Mouse (Mus musculus) left cerebral cortex, postnatal 14 days (tissue): ENCODE measurements around the gene Eml2. TPM values are rescaled to one million over a fixed set of nuclear protein-coding genes. Genes with fewer than 3 reads are reported as not detected.

Source experiments
- DNase-seq, 2 experiments: peaks; one replicate each; pipeline ENCODE4 v3.0.0; 2021 to 2022; ENCODE audit warnings: low spot score in 2 of 2, mixed read lengths in 1 of 2
- intact Hi-C: fragments of 180-260 bp; cut with DNase I; formaldehyde crosslinking; loops from one replicate; pipeline ENCODE4 v1.15.1; 2025
- total RNA-seq, 2 experiments: library from RNA; stranded (reverse); gene quantifications; 2 replicates each; pipeline ENCODE4 v1.2.3; 2021

Eml2 gene
- total RNA-seq, 2 experiments from 2014 or later, result 167 to 183 TPM

DNA sequence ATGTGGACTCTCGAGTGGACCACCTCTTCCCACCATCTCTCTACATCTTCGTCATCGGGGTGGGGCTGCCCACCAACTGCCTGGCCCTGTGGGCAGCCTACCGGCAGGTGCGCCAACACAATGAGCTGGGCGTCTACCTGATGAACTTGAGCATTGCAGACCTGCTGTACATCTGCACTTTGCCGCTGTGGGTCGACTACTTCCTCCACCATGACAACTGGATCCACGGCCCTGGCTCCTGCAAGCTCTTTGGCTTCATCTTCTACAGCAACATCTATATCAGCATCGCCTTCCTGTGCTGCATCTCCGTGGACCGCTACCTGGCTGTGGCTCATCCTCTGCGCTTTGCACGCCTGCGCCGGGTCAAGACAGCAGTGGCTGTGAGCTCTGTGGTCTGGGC, 46.0 kb downstream of the Eml2 start:
- intact Hi-C loops, result no loop called here
- DNase-seq, result no peak

DNA sequence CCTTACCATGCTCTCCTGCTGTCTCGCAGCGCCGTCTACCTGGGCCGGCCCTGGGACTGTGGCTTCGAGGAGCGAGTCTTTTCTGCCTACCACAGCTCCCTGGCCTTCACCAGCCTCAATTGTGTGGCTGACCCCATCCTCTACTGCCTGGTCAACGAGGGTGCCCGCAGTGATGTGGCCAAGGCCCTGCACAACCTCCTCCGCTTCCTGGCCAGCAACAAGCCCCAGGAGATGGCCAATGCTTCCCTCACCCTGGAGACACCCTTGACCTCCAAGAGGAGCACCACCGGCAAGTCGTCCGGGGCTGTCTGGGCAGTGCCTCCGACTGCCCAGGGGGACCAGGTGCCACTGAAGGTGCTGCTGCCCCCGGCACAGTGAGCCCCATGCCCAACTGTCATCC, 46.7 kb downstream of the Eml2 start:
- no peak for DNase-seq
- intact Hi-C loops, result no loop called here

DNA sequence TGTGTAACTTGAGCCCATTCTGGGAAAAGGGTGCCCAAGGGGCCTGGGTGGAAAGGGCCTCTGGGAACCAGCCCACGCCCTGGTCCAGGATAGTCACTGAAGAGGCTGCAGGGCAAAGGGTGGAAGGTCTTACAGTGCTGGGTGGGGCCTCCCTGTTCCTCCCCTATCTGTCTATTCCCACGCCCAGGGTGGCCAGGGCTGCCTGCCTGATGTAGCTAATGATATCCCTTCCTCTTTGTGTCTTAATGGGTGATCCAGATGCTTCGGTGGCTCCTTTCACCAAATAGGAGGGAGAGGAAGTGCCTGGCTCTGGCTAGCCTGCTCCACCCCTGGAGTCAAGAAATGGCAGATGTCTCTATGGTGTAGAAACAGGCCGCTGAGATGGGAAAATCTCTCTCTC, 48.7 kb downstream of the Eml2 start:
- DNase-seq, result no peak
- intact Hi-C loops, result no loop called here

DNA sequence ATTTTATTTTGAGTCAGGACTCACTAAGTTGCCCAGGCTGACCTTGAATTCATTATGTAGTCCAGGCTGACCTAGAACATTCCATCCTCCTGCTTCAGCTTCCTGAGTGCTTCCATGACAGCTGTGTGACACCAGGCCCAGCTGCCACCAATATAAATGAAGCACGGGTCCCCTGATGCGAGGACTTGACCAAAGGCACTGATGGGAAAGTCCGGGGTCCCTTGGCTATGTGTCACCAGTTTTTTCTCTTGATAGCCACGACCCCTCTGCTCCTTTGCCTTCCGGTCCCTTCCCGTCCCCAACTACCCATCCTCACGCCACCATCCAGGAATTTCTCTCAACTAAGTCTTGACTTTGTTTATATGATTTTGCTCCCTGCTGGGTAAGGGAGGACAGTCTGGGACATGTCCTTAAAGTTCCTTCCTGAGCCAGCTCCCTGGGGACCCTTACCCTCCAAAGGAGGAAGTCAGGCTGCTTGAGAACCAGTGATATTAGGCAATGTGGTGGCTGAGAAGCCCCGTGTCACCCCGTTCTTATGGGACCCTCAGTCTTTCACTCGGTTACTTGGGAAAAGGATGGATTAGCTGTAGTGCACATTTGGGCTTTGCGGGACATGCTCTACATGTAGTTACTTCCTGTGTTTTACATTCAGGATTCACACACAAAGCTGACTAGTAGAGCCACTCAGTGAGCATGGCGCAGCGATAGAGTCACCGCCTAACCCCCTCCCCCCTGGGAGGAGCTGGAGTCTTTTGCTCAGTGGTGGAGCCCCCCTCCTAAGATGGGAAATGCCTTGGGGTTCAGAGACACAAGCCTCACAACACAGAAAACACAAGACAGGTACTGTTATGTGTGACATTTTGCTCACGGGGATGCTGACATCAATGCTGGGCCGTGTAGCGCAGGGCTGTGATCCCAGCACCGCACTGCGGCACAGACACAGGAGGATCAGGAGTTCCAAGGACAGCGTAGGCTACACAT, 50.9 kb downstream of the Eml2 start:
- intact Hi-C loops, result no loop called here
- peak; percentile 48 to 65 for DNase-seq

DNA sequence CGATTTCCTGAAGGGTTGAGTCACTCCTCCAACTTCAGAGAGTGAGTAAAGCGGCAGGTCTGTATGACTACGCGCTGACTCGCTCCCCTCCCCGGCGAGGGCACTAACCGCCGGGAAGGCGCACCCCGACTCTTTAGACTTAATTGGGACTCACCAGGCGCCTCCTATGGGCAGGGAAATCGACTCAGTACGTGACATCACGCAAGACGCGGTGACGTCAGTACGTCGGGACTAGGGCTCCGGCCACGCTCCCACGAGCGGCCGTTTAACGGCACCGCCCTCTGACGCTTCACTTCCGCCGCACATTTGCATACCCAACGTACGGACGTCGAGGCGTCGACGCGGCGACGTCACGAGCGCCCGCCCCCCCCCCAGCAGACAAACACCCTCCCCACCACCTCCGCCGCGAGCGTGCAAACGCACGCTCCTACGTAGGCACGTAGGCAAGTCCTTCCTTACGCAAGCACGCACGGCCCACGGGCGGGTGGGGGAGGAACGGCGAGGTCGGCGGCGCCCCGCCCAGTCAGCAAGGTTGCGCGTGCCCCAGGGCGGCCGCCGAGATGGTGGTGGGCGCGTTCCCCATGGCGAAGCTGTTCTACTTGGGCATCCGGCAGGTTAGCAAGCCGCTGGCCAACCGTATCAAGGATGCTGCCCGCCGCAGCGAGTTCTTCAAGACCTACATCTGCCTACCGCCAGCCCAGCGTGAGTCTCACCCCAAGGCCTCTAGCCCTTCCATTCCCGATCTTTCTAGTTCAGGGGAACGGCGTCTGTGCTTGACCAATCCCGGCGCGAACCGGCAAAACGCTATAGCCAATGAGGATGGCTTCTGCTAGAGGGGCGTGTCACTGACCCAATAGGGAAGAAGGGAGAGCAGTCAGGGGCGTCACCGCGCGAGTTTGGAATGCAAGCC, 51.9 kb downstream of the Eml2 start, which contains the start of gene Opa3:
Gene Opa3, plus strand, starts transcription at position 452 of the 910 bp plus-strand sequence.
- intact Hi-C loops, result no loop called here
- peak; percentile 99 to 100 for DNase-seq

DNA sequence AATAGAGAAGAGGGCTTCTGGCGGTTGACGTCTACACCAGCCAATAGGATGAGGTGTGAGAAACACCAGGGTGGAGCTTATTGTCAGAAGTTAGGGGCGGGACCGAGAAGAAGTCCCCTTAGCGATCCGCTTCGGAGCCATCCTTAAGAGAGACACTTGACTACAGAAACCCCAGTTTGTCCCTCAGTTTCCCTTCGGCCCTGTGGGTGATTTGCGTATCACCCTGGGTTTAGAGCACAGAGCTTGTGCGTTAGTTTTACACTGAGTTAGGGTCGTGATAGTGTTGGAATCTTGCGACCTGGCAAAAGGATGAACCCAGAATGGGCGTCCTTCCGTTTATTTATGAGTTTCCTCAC, 52.5 kb downstream of the Eml2 start:
- DNase-seq, result no peak
- intact Hi-C loops, result no loop called here

DNA sequence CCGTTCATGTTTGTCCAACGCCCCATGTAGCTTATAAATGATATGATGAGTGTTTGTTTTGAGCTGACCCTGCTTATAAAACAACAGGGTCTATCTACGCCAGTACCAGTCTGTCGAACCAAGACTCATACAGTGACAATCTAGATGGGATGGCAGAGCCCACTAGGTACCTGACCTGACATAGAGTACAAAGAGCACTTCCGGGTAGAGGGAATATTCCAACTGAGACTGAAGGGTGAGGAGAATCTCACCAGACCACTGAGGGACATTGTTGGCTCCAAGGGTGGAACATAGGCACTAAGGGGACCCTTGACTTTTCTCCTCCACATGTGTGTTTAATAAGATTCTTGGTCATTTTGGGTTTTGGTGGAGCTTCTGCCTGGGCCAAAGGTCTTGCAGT, 53.2 kb downstream of the Eml2 start:
- DNase-seq, result no peak
- intact Hi-C loops, result no loop called here

DNA sequence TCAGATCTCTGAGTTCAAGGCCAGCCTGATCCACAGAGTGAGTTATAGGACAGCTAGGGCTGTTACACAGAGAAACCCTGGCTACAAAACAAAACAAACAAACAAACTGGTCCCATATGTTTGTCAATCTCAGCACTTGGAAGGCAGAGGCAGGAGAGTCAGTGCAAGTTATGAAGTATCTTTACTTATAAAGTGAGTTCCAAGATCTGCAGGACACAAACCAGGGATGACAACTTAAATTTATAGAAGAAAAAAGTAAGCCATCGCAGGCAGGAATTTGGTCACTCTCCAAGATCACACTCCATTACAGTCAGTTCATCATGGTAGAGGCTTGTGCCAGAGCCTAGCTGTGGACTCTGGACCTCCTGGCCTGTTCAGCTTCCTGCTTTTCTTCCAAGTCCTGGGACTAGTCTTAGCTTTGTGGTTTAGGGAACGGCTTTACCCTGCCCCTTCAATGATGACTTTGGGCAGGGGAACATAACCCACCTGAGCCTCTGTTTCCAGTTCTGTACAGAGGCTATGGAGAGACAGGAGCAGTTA, 53.9 kb downstream of the Eml2 start:
- intact Hi-C loops, result no loop called here
- no peak for DNase-seq

DNA sequence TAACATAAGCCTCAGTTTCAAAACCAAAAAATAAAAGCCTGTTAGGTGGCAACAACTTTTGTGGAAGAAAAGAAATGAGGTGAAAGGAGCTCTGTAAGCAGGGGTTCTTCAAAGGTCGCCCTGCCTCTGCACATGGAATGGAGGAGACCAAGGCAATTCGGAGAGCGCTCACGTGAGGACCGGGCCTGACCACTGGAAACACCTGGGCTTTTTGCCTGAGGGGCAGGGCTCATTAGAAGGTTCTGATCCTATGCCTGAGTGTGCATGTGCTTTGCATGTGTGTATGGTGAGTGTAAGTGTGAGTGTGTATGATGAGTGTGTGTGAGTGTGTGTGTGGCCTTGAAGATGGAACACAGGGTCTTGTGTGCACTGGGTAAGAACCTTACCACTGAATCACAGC, 54.7 kb downstream of the Eml2 start:
- DNase-seq, result no peak
- intact Hi-C loops, result no loop called here

DNA sequence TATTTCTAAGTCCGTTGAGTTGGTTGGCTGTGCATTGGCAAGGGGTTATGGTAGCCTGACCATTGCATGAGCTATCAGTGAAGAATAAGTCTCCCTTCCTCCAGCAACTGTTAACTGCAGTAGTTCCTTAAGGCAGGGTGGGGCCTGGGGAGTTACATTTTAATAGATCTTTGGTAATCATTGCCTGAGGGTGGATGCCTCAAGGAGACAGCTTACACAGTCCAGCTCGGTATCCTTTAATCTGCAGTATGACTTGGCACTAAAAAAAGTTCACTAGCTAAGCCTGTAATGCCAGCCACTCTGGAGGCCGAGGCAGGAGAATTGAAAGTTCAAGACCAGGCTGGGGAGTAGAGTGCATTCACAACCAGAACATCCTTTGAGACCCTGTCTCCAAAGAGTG, 55.6 kb downstream of the Eml2 start:
- DNase-seq, result no peak
- intact Hi-C loops, result no loop called here

DNA sequence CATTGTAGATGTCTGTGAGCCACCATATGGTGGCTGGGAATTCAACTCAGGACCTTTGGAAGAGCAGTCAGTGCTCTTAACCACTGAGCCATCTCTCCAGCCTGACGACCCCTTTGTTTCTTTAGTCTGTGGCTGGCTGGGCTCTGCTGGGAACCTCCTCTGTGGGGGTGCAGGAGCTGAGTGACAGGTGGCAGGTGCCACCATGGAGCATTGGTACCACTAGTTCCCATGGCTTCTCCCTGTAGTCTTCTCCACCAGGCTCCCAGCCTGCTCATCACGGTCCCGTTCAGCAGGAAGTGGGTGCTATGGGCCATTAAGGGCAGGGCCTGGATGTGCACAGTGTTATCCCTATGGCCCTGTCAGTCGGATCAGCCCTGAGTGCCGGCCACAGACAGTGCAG, 58.4 kb downstream of the Eml2 start:
- intact Hi-C loops, result loop anchor here (5.0 kb wide), 2 partner anchors 63 to 113 kb away; no protein-coding TSS in a partner anchor
- DNase-seq, result no peak

DNA sequence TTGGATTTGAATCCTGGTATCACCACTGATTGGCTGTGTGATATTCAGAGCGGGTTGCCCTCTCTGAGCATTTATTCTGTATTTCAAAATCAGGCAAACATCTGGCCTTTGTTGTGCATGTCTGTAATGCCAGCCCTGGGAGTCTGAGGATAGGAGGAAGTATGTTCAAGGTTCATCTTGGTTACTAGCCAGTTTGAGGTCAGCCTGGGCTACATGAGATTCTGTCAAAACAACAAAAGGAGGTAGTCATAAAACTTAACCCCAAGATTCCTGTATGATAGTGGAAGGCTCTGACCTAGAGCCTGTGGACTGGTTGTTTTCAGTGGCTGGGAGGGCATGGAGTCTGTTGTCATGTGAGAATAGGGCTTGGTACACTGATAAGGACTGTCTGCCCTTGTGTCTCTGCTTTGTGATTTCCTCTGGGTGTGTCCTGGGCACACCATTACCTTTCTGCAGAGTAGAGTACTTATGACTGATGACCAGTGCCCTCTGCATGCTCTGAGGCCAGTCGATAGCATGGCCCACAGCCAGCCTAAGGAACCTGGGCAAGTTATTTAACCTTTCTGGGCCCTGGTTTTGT, 59.0 kb downstream of the Eml2 start:
- no peak for DNase-seq
- intact Hi-C loops, result loop anchor here (5.0 kb wide), 2 partner anchors 62 to 112 kb away; no protein-coding TSS in a partner anchor

DNA sequence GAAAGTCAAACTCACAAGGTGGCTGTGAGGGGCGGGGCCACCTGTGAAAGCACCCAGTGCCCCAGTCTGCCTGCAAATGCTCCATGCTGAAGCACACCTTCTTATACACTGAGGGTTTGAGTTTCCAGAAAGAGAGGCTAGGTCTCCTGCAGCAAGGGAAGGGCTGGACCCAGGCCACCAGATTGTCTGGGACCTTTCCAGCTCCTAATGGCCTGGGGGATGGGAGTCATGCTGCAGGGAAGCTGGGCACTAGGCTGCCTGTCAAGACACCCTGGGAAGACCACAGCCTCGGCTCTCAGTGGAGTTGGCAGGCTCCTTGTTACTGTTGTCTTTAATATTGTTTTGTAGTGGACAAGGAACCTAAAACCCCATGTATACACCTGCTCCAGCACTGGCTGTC, 60.2 kb downstream of the Eml2 start:
- DNase-seq, result no peak
- intact Hi-C loops, result loop anchor here (5.0 kb wide), 2 partner anchors 61 to 111 kb away; no protein-coding TSS in a partner anchor

DNA sequence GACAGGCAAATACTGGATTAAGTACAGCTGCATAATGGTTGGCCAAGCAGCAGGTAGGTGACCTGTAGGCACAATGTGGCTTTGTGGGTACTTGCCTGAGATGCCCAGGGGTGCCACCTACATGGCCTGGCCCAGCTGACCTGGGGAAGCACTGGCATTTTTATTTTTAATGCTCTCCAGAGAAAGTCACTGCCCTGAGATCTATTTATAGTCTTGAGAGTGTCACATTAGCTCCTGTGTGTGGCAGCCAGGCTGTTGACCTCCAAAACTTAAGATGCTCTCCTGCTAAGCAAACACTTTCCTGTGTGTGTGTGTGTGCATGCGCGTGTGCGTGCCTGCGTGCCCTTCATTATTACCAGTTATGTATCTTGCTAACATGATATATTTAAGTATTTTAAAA, 62.1 kb downstream of the Eml2 start:
- intact Hi-C loops, result loop anchor here (2.0 to 5.0 kb wide), 3 partner anchors 42 to 109 kb away; partner anchors contain the start of gene Ppm1n
- no peak for DNase-seq

DNA sequence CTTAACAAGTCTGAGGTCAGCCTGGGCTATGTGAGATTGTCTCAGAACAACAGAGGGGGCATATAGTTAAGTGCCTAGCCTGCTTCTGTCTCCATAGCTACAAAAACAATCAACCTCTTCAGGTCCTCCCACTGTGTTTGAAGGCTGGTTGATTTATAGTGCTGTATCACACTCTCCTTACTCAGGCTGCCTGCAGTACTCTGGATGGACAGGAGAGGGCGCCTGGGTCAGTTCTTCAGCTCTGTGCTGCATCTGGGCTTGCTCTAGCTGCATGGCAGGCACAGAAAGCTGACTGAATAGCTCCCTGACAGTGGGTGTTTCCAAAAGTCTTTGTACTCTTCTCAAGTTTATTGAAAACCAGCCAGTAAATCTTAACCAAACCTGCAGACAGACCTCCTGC, 63.2 kb downstream of the Eml2 start:
- DNase-seq, result peak; percentile 96
- intact Hi-C loops, result loop anchor here (2.0 to 5.0 kb wide), 3 partner anchors 41 to 108 kb away; partner anchors contain the start of gene Ppm1n

DNA sequence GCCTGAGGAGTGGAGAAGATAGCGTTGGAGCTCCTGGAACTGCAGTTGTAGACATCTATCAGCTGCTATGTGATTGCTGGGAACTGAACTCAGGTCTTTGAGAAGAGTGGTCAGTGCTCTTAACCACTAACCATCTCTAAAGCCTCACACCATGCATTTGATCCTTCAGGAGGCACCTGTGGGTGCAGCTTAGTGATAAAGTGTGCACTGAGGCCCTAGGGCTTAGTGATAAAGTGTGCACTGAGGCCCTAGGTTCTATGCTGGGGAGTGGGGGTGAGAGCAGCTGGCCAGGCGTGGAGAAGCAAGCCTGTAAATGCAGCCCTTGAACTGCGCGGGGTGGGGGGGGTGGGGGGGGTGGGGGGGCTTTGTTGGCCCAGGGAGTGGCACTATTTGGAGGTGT, 63.8 kb downstream of the Eml2 start:
- intact Hi-C loops, result loop anchor here (2.0 to 5.0 kb wide), 3 partner anchors 41 to 107 kb away; partner anchors contain the start of gene Ppm1n
- DNase-seq, result no peak

DNA sequence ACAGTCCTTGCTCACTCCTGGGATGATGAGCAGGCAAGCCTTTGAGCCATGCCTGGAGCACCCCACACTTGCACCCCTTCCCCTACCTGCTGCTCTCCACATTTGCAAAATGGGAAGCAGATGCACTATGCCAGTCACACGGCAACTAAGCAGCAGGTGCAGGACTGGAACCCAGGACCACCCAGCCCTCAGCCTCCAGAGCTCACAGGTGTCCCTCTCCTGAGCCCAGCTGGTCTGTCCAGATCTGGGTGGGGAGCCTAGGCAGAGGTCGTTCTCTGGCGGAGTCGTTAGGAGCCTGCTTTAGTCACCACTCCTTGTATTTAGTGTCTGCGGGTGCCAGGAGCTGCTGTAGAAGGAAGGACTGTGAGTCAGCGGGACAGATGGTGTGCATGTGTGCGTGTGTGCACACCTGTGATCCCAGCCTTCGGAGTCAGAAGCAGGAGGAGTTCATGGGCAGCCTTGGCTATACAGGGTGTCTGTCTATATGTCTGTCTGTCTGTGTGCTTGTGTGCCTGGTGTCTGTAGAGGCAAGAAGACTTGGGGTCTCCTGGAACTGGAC, 64.8 kb downstream of the Eml2 start:
- no peak for DNase-seq
- intact Hi-C loops, result no loop called here

DNA sequence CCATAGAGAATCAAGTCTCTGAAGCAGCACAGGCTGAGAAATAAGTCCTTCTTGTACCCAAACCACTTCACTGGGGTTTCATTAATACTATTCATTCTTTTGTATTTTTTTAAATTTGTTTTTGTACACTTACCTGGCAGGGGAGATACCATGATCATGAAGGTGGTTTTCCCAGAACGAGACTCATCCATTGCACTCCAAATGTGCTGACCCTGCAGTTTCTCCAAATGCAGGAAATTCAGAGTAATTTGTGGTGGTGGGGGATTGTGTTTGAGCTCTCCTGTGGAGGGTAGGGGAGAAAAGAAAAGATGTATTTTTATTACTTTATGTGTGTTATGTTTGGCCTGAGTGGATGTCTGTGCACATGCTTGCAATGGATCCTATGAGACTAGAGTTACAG, 65.8 kb downstream of the Eml2 start:
- intact Hi-C loops, result no loop called here
- no peak for DNase-seq

DNA sequence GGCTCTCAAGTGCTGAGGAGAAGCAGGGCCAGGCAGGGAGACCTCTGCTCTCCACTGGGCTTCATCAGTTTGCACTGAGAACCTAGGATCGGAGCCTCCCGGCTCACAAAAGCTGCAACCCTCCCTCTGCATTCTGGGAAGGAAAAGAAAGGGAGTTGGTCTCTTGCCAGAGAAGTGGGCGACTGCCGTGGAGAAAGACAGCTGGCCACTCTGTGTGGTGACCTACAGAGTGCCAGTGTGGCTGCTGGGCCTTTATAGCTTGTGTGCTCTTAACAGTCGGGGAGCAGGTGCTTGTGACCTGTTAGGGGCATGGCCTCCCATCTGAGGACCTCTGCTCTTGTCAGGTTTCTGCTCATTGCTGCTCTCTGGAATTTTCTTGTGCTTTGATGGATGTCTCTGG, 67.6 kb downstream of the Eml2 start:
- DNase-seq, result peak; percentile 54 to 75
- intact Hi-C loops, result no loop called here
